Comparison of ENCODE assay signal across 21 mouse cellular contexts in genomic region chr8:11377391-11378210, GRCm38 (mm10).
DNase-seq lines count a peak whose midpoint lies in the region; ATAC-seq and TF ChIP-seq lines count a peak whose summit lies in the region.
"Had no signal": no experiment of that assay in that cellular context is flagged by ENCODE, and none has a peak within 500 bp of the region (broad histone marks: within the 10 kb centered on the region; RNA-seq: fewer than 3 reads in every experiment).

No protein-coding gene starts in this region.

- TF ChIP-seq CTCF in gastrocnemius, adult 2 months (IDR thresholded peaks at IDR 0.05) = no peak
- TF ChIP-seq CTCF in intestine, postnatal 0 days (IDR thresholded peaks at IDR 0.05; ENCODE audit: low read depth) = no peak

- H3K4me3 ChIP-seq in gastrocnemius, adult 2 months = no peak overlapping the region
- H3K4me3 ChIP-seq in intestine, embryonic 15.5 days (replicated peaks) = no peak overlapping the region
- no peak overlapping the region for H3K4me3 ChIP-seq in intestine, postnatal 0 days (ENCODE audit: low read depth, low read length)
- no peak overlapping the region for H3K4me3 ChIP-seq in stomach, embryonic 15.5 days (replicated peaks)
- H3K4me3 ChIP-seq: hindbrain, embryonic 13.5 days; limb, embryonic 13.5 days; liver, embryonic 12.5 days; midbrain, embryonic 12.5 days; neural tube, embryonic 12.5 days had no signal

- ATAC-seq in intestine, embryonic 15.5 days = no peak
- no peak for ATAC-seq in intestine, postnatal 0 days
- no peak for ATAC-seq in stomach, embryonic 15.5 days (ENCODE audit: insufficient read depth, low FRiP score, low read depth)
- ATAC-seq: forebrain, embryonic 16.5 days; inflammation-experienced regulatory T-cells, adult 6 months; liver, embryonic 12.5 days had no signal

- intact Hi-C loops in gastrocnemius, adult 2 months (cut with DNase I) = no loop called here
- intact Hi-C loops in gastrocnemius, postnatal 14 days (cut with DNase I; ENCODE audit: low total_unique reads) = no loop called here

- H3K36me3 ChIP-seq in intestine, embryonic 15.5 days = no peaks in the 10 kb centered on the region
- no peaks in the 10 kb centered on the region for H3K36me3 ChIP-seq in intestine, postnatal 0 days (ENCODE audit: control insufficient read depth, insufficient read depth)
- H3K36me3 ChIP-seq in stomach, embryonic 15.5 days = no peaks in the 10 kb centered on the region
- H3K36me3 ChIP-seq: hindbrain, embryonic 13.5 days; limb, embryonic 13.5 days; liver, embryonic 12.5 days; midbrain, embryonic 12.5 days; neural tube, embryonic 12.5 days had no signal

- DNase-seq in gastrocnemius, adult 2 months = no peak
- no peak for DNase-seq in gastrocnemius, postnatal 14 days
- DNase-seq in Muller cell, postnatal 12 days (ENCODE audit: inconsistent ontology term) = peak; percentile 55
- DNase-seq in spleen, postnatal 36 days (ENCODE audit: low spot score in 2 of 2) = no peak
- DNase-seq: adrenal gland, postnatal 14 days; cerebellum, adult 9-10 months; gastrocnemius, postnatal 25 days; heart, postnatal 10 days; lung, embryonic 14.5 days; thymus, adult 2 months; thymus, postnatal 4 days had no signal

- H3K9ac ChIP-seq in intestine, embryonic 15.5 days = no peak overlapping the region
- no peak overlapping the region for H3K9ac ChIP-seq in intestine, postnatal 0 days (ENCODE audit: low read depth, low read length)
- H3K9ac ChIP-seq in stomach, embryonic 15.5 days = no peak overlapping the region
- H3K9ac ChIP-seq: hindbrain, embryonic 13.5 days; limb, embryonic 13.5 days; liver, embryonic 12.5 days; lung, embryonic 14.5 days; midbrain, embryonic 12.5 days; neural tube, embryonic 12.5 days had no signal

- no peaks in the 10 kb centered on the region for H3K27me3 ChIP-seq in intestine, embryonic 15.5 days (replicated peaks)
- no peaks in the 10 kb centered on the region for H3K27me3 ChIP-seq in intestine, postnatal 0 days (replicated peaks; ENCODE audit: control insufficient read depth, insufficient read depth, low read length)
- no peaks in the 10 kb centered on the region for H3K27me3 ChIP-seq in stomach, embryonic 15.5 days (replicated peaks)
- H3K27me3 ChIP-seq: limb, embryonic 13.5 days; neural tube, embryonic 12.5 days had no signal

- no peak overlapping the region for H3K4me2 ChIP-seq in intestine, embryonic 15.5 days (replicated peaks)
- no peak overlapping the region for H3K4me2 ChIP-seq in intestine, postnatal 0 days (replicated peaks; ENCODE audit: low read depth)
- no peak overlapping the region for H3K4me2 ChIP-seq in stomach, embryonic 15.5 days
- H3K4me2 ChIP-seq: hindbrain, embryonic 13.5 days; limb, embryonic 13.5 days; liver, embryonic 12.5 days; lung, embryonic 14.5 days; midbrain, embryonic 12.5 days; neural tube, embryonic 12.5 days had no signal

- no peaks in the 10 kb centered on the region for H3K9me3 ChIP-seq in intestine, embryonic 15.5 days
- H3K9me3 ChIP-seq in intestine, postnatal 0 days (ENCODE audit: control insufficient read depth) = no peaks in the 10 kb centered on the region
- no peaks in the 10 kb centered on the region for H3K9me3 ChIP-seq in stomach, embryonic 15.5 days
- H3K9me3 ChIP-seq: hindbrain, embryonic 13.5 days; limb, embryonic 13.5 days; liver, embryonic 12.5 days; midbrain, embryonic 12.5 days; neural tube, embryonic 12.5 days had no signal

- WGBS in intestine, embryonic 15.5 days = 79% methylated on average over 16 of the region's 16 CpGs
- WGBS in intestine, postnatal 0 days = 76% methylated on average over 16 of the region's 16 CpGs
- 72% methylated on average over 16 of the region's 16 CpGs for WGBS in stomach, embryonic 15.5 days

- peaks cover 32% of the 10 kb centered on the region for H3K4me1 ChIP-seq in intestine, embryonic 15.5 days (replicated peaks)
- peaks cover 9% of the 10 kb centered on the region for H3K4me1 ChIP-seq in intestine, postnatal 0 days (replicated peaks; ENCODE audit: control insufficient read depth, insufficient read depth, low read length)
- peaks cover 37% of the 10 kb centered on the region for H3K4me1 ChIP-seq in stomach, embryonic 15.5 days
- H3K4me1 ChIP-seq: liver, embryonic 12.5 days had no signal

- peak overlapping the region; percentile 86 for H3K27ac ChIP-seq in gastrocnemius, adult 2 months
- H3K27ac ChIP-seq in intestine, embryonic 15.5 days = peak overlapping the region; percentile 38; the same call in 1 of the 2 replicates
- no peak overlapping the region for H3K27ac ChIP-seq in intestine, postnatal 0 days (ENCODE audit: low read depth, low read length)
- 0 out of 2 replicates have a peak overlapping the region, but pooled peaks have one; percentile 49 for H3K27ac ChIP-seq in stomach, embryonic 15.5 days
- H3K27ac ChIP-seq: hindbrain, embryonic 13.5 days; limb, embryonic 13.5 days; liver, embryonic 12.5 days; midbrain, embryonic 12.5 days; neural tube, embryonic 12.5 days had no signal
